Mouse (Mus musculus): Measurements from ENCODE around the gene Tbc1d2b. TPM values are rescaled to one million over a fixed set of nuclear protein-coding genes. Genes with fewer than 3 reads are reported as not detected.
A peak's percentile ranks its signal among the peaks of the same experiment; 100 is the strongest.

The Tbc1d2b gene
- polyA plus RNA-seq, 1 experiment: 6.7 TPM

DNA sequence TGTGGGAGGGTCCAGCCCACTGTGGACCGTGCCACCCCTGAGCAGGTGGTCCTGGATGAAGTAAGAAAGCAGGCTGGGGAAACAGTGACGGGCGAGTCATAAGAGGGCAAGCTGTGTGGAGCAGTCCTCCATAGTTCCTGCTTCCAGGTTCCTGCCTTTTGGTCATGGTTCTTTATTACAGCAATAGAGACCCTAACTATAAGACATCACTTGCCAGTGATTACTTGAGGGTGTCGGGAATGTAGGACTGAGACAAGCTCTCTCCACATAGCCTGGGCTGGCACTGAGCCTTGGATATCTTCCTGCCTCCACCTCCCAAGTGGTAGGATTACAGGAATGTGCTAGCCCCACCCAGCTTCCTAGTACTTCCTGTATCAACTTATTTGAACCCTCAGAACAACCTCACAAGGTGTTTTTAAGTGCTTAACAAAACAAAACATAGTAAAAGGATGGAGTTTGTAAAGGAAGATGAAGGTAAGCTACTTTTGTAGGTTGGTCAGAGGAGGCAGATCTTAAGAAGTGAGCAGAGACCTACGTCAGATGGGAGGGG, 1.0 kb upstream of the Tbc1d2b start:
- Histone ChIP-seq H3K36me3 (ENCODE audit: control insufficient read depth, insufficient read depth) (no peaks in the 10 kb centered on the region), H3ac (ENCODE audit: control insufficient read depth, insufficient read length, low read depth) (no peak overlapping the region), H3K79me3 (ENCODE audit: low read depth) (no peaks in the 10 kb centered on the region), H3K4me3 (ENCODE audit: insufficient read depth, poor library complexity, severe bottlenecking) (no peak overlapping the region), H3K79me2 (ENCODE audit: control insufficient read depth, insufficient read depth) (no peaks in the 10 kb centered on the region), H3K27me3 (ENCODE audit: control insufficient read depth, insufficient read depth, insufficient read length) (no peaks in the 10 kb centered on the region)
- no peak for TF ChIP-seq USF1 (IDR thresholded peaks at IDR 0.05; ENCODE audit: low read depth)

DNA sequence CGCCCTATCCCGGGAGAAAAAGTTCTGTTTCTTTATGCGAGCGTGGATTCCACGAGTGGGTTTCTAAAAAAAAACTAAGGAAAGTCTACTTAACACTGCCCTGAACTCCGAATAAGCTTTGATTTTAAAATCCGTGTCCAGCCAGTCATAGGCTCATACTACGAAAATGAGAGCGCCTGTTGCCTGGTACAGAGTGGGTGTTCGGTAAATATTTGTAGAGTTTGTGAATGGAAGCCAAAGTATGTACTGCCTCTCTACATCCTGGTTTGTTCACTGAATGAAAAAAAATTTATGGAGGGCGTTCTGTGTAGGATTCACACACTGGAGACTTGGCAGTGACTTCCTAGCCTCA, 316 bp upstream of the Tbc1d2b start:
- Histone ChIP-seq H3K79me3 (ENCODE audit: low read depth) (no peaks in the 10 kb centered on the region), H3ac (ENCODE audit: control insufficient read depth, insufficient read length, low read depth) (no peak overlapping the region), H3K27me3 (ENCODE audit: control insufficient read depth, insufficient read depth, insufficient read length) (no peaks in the 10 kb centered on the region), H3K79me2 (ENCODE audit: control insufficient read depth, insufficient read depth) (no peaks in the 10 kb centered on the region), H3K36me3 (ENCODE audit: control insufficient read depth, insufficient read depth) (no peaks in the 10 kb centered on the region), H3K4me3 (ENCODE audit: insufficient read depth, poor library complexity, severe bottlenecking) (peak overlapping the region; percentile 50)
- no peak for TF ChIP-seq FOSL1 (IDR thresholded peaks at IDR 0.05; ENCODE audit: insufficient read depth, low read length, poor library complexity, severe bottlenecking)
- TF ChIP-seq USF1 (IDR thresholded peaks at IDR 0.05; ENCODE audit: low read depth): no peak
- no peak for TF ChIP-seq MAX (IDR thresholded peaks at IDR 0.05)
- TF ChIP-seq CTCF (IDR thresholded peaks at IDR 0.05; ENCODE audit: control insufficient read depth, insufficient read depth, insufficient read length): no peak
- TF ChIP-seq MYOG (IDR thresholded peaks at IDR 0.05; ENCODE audit: control insufficient read depth, extremely low read depth, insufficient read length): no peak
- TF ChIP-seq CEBPB (IDR thresholded peaks at IDR 0.05; ENCODE audit: low read depth): no peak
- no peak for TF ChIP-seq MYOD1 (IDR thresholded peaks at IDR 0.05; ENCODE audit: control insufficient read depth, insufficient read length, low read depth)

DNA sequence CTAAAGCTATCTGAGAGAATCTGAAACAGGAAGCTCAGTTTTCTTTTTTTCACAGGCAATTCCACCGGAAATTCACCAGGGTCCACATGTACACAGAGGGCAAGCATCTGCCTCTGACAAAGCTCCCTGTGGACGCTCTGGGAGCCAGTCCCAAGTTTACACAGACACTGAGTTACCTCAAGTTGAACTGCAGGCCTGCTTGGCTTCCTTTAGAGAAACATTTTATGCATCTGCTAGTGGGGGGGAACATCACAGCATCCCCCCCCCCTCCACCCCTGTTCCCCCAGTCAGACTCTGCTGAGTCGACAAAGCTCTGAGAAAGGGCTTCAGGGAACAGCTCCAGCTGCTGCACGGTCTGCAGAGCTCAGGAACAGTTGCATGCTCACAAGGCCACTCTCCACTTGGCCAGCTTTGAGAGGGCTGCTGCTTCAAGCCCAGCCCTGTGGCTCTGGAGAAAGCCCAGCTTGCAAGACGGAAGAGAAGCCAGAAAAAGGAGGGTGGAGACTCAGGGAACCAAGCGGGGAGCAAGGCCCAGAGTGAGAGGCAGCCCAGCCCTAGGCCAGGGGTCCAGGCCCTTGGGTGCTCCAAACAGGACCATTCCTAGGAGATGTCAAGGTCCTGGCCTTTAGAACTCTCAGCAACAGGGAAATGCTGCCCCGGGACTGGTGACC, 1.5 kb downstream of the Tbc1d2b start:
- Histone ChIP-seq H3K4me3 (ENCODE audit: insufficient read depth, poor library complexity, severe bottlenecking) (peak overlapping the region; percentile 11), H3K27me3 (ENCODE audit: control insufficient read depth, insufficient read depth, insufficient read length) (no peaks in the 10 kb centered on the region), H3ac (ENCODE audit: control insufficient read depth, insufficient read length, low read depth) (no peak overlapping the region), H3K79me2 (ENCODE audit: control insufficient read depth, insufficient read depth) (no peaks in the 10 kb centered on the region), H3K79me3 (ENCODE audit: low read depth) (no peaks in the 10 kb centered on the region), H3K36me3 (ENCODE audit: control insufficient read depth, insufficient read depth) (no peaks in the 10 kb centered on the region)
- TF ChIP-seq USF1 (IDR thresholded peaks at IDR 0.05; ENCODE audit: low read depth) (no peak), MAX (IDR thresholded peaks at IDR 0.05) (no peak), CTCF (IDR thresholded peaks at IDR 0.05; ENCODE audit: control insufficient read depth, insufficient read depth, insufficient read length) (no peak)

DNA sequence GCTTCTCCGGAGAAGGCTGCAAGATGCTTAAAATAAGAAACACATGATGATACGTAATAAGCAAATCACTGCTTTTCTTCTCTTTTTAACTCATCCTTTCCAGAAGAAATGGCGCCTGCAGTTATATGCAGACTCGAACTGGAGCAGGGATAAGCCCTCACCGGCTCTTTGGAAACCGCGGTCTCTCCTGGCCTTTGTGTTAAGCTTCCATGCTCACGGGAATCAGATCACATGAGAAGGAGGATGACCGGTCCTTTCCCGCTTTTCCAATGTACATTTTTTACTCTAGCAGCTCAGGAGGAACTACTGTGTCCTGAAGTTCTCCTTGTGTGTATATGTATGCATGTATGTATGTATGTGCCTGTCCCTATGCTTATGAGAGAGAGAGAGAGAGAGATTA, 3.7 kb downstream of the Tbc1d2b start:
- H3K27me3 ChIP-seq (ENCODE audit: control insufficient read depth, insufficient read depth, insufficient read length): no peaks in the 10 kb centered on the region
- no peaks in the 10 kb centered on the region for H3K36me3 ChIP-seq (ENCODE audit: control insufficient read depth, insufficient read depth)
- H3K79me2 ChIP-seq (ENCODE audit: control insufficient read depth, insufficient read depth): no peaks in the 10 kb centered on the region
- H3ac ChIP-seq (ENCODE audit: control insufficient read depth, insufficient read length, low read depth): no peak overlapping the region
- no peak for TF ChIP-seq USF1 (IDR thresholded peaks at IDR 0.05; ENCODE audit: low read depth)
- H3K4me3 ChIP-seq (ENCODE audit: insufficient read depth, poor library complexity, severe bottlenecking): no peak overlapping the region
- H3K79me3 ChIP-seq (ENCODE audit: low read depth): no peaks in the 10 kb centered on the region

DNA sequence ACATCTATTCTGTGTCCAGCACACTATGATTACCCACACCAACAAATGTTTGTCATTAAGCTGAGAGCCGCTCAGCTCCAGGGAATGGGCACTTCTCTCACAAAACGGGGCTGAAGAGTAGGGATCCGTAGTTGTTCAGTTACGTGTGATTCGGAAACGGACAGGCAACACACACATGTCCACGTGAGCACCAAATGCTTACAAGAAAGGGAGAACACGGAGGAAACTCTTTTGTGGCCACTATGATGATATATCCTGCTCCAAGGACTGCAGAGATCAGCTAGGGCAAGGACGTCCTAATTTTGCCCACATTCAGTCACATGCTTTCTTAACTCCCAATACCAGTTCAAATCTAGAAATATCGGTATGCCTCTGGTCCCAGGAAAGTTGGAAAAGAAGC, 4.5 kb downstream of the Tbc1d2b start:
- no peak overlapping the region for H3K4me3 ChIP-seq (ENCODE audit: insufficient read depth, poor library complexity, severe bottlenecking)
- no peak for TF ChIP-seq MYOD1 (IDR thresholded peaks at IDR 0.05; ENCODE audit: control insufficient read depth, insufficient read length, low read depth)
- TF ChIP-seq FOSL1 (IDR thresholded peaks at IDR 0.05; ENCODE audit: insufficient read depth, low read length, poor library complexity, severe bottlenecking): no peak
- TF ChIP-seq CTCF (IDR thresholded peaks at IDR 0.05; ENCODE audit: control insufficient read depth, insufficient read depth, insufficient read length): no peak
- TF ChIP-seq CEBPB (IDR thresholded peaks at IDR 0.05; ENCODE audit: low read depth): no peak
- TF ChIP-seq MAX (IDR thresholded peaks at IDR 0.05): no peak
- TF ChIP-seq MYOG (IDR thresholded peaks at IDR 0.05; ENCODE audit: control insufficient read depth, extremely low read depth, insufficient read length): no peak
- no peaks in the 10 kb centered on the region for H3K36me3 ChIP-seq (ENCODE audit: control insufficient read depth, insufficient read depth)
- no peaks in the 10 kb centered on the region for H3K27me3 ChIP-seq (ENCODE audit: control insufficient read depth, insufficient read depth, insufficient read length)
- no peak overlapping the region for H3ac ChIP-seq (ENCODE audit: control insufficient read depth, insufficient read length, low read depth)
- H3K79me2 ChIP-seq (ENCODE audit: control insufficient read depth, insufficient read depth): no peaks in the 10 kb centered on the region
- H3K79me3 ChIP-seq (ENCODE audit: low read depth): no peaks in the 10 kb centered on the region

DNA sequence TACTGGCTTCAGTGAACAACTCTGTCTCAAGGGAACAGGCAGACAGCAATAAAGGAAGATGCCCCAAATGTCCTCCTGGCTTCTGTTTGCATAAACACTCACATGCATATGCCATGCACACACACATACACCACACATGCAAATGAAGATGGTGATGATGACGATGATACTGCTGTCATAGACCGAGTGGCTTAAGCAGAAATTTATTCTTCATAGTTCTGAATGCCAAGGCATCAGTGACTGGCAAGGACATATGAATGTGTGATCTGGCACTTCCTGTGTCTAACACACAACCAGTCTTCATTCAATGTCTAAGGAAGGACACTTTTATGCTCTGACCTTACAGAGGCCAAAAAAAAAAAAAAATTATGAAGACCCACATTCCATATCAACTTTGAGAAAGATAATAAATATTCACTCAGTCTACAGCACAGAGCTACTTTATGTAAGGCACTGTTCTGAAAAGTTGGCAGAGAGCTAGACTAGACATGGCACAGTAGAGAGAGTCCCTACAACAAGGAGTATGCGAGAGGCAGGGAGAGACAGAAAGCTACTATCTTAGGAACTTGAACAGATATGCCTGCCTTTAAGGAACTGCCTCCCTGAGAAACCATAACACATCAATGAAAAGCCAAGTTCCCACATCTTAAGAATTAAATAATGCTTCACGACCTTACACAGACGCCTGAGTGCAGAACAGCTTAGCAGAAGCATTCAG, 5.1 kb downstream of the Tbc1d2b start:
- no peak overlapping the region for H3ac ChIP-seq (ENCODE audit: control insufficient read depth, insufficient read length, low read depth)
- no peaks in the 10 kb centered on the region for H3K79me3 ChIP-seq (ENCODE audit: low read depth)
- no peak overlapping the region for H3K4me3 ChIP-seq (ENCODE audit: insufficient read depth, poor library complexity, severe bottlenecking)
- no peaks in the 10 kb centered on the region for H3K79me2 ChIP-seq (ENCODE audit: control insufficient read depth, insufficient read depth)
- no peaks in the 10 kb centered on the region for H3K27me3 ChIP-seq (ENCODE audit: control insufficient read depth, insufficient read depth, insufficient read length)
- H3K36me3 ChIP-seq (ENCODE audit: control insufficient read depth, insufficient read depth): no peaks in the 10 kb centered on the region
- TF ChIP-seq CEBPB (IDR thresholded peaks at IDR 0.05; ENCODE audit: low read depth): no peak
